Mouse (Mus musculus) embryo, embryonic 9.5 days (tissue): ENCODE data around the gene Uba3.

ENCODE experiments used
- DNase-seq: peaks from one replicate; pipeline ENCODE4 v3.0.0-alpha.2; 2017; ENCODE audit errors: extremely low spot score

Uba3 gene

DNA sequence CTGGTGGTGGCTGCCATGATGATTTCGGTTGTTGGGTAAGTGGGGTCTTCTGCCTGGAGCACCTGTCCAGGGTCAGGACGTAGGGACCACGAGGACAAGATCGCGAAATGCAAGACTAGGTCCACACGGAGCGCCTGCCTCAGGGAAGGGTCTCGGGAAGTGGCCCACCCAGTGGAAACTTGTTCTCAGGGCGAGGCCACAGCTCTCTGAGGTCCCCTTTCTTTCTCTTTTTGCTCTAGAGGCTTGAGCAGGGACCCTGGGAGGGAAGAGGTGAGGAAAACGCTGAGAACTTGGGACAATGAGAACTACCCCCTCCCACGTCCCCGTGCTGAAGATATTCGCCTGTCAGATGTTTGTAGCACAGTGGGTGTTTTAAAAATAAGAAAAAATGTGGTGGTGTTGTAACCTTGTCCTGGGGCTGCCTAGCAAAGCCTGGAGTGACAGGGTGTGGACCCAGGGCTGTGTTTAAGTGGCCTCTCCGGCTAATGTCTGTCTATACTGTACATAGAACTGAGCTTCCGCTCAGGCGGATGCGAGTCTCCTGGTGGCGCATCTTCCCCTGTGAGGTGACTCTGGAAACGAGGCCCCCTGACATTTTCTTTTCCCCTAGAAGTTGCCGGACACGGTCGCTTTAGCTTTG is 5.6 kb upstream of the Uba3 start:
- DNase-seq: no peak

DNA sequence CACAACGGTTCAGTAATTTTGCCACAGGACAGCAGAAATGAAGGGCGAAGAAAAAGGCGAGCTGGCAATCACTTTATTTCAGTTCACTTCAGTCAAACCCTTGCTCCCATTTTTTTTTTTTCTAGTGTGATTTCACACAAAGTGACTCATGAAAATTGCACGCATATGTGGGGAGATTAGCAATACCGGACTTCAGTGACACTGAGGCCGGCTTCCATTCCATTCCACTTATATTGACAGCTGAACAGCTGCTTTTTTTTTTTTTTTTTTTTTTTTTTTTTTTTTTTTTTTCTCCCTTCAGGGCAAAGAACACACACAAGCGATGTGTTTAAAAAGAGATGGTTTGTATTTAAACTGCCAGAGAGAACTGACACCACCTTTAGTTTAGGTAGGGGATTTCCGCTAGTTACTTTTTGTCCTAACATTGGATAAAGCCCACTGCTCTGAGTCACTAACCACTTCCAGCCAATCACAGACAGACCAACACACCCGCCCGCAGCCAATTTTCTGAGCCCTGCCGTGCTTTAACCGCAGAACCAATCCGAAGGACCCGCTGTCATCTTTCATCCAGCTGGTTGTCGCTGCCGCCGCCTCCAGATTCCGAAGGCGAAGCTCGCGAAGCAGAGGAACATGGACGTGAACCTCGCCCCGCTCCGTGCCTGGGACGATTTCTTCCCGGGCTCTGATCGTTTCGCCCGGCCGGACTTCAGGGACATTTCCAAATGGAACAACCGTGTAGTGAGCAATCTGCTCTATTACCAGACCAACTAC is 4.9 kb upstream of the Uba3 start, which contains the start of gene Arl6ip5:
TSS of gene Arl6ip5 (plus strand) at position 499 of the 771 bp plus-strand sequence.
- DNase-seq: peak; percentile 87

DNA sequence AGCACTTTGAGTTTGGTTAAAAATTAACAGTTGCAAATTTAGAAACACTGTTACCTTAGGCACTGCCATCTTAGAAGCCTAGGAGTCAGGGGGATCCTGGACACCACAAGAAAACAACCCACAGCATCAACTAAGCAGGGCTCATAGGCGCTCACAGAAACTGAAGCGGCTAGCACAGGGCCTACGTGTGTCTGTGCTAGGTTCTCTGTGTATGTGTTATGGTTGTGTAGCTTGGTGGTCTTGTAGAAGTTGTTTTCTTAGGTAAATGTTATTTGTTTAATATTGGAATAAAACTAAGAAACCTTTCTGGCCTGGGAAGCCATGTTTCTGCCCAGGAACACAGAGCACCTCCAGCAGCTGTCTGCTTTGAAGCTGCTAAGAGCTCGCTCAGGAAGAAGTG is 4.3 kb upstream of the Uba3 start:
- DNase-seq: no peak

DNA sequence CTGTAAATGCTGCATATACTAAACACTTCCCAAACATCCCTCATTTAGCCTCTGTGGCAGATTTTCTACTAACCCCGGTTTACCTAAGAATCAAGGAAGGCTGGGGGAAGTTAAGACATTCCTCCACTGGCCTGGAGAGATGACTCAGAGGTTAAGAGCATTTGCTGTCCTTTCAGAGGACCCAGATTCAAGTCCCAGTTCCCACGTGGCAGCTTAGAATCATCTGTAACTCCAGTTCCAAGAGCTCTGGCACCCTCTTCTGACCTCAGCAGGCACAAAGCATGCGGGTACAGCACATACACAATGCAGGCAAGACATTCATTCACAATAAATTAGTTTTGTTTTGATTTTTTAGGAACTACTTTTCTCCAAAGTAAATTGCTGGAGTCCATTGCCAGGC is 3.8 kb upstream of the Uba3 start:
- DNase-seq: no peak

DNA sequence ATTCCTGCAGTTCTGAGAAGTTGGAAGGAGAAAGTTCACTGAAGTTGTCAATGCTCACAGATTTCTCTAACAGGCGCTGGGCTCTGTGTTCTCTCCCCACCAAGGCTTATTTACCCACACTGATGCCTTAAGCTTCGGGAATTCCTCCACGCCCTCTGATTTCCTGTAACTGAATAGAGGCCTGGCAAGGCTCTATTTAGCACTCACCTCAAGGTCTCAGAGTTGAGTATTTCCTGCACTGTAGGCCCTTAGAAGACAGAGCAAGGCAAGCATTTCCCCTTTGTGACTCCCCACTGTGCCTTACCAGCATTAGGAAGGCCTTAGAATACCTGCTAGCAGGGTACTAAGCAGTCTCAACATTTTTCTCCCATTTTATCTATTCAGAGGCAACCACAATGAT is 3.0 kb upstream of the Uba3 start:
- DNase-seq: no peak

DNA sequence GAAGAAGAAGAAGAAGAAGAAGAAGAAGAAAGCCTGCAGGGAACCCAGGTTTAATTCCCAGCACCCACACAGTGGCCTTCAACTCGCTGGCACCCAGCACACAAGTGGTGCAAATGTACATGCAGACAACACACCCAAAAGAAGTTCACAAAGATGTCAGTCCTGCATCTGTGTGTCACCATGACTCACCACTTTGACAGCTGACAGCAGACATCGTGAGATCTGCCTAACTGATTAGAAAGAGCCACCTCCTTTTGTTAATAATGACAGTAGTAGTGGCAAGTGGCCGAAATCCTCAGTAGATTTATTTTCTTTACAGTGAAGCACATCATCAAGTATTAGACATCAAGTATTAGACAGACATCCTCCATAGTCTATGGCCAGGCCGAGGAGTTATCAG is 1.6 kb upstream of the Uba3 start:
- no peak for DNase-seq

DNA sequence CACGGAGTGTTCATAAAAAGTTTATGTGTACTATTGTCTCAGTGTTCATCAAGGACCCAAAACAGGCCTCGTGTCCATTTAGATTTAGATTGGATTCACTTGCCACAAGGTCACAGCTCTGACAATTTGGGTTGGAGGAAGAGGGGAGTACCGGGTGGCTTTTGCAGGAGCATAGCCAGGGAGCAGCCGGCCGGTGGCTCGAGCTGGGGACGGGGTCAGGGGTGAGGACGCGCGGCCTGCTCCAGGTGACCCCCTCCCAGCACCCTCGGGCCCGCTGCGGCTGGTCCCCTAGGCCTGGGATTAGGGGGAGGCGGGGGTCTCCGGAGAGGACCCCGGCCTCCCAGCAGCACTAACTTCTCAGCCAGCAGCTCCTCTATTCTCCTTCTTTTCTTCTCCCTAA is 495 bp downstream of the Uba3 start:
- no peak for DNase-seq

DNA sequence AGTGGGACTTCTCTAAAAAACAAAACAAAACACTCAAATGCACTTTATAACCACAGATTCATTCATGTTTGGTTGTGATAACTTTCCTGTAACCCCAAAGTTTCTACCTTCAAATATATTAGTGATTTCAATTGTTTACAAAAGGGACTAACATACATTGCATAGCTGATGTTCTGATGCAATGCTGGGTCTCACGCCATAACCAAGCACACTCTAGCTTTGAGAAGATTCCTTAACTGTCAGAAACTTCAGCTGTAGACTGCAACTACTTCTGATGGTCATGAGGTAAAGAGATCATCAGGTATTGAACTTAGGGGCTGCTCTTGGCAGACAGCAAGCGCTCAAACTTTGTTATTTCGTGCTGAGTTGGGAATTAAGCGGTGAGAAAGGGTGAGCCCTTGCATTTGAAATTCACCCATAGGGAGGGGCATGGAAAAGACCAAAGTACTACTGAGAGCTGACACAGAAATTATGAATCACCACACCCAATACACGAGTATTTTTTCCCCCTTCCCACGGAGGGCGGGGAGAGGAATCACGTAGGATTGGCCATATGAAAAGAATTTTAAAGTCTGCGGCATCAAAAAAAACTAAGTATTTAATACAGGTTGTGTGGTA is 1.1 kb downstream of the Uba3 start:
- no peak for DNase-seq

DNA sequence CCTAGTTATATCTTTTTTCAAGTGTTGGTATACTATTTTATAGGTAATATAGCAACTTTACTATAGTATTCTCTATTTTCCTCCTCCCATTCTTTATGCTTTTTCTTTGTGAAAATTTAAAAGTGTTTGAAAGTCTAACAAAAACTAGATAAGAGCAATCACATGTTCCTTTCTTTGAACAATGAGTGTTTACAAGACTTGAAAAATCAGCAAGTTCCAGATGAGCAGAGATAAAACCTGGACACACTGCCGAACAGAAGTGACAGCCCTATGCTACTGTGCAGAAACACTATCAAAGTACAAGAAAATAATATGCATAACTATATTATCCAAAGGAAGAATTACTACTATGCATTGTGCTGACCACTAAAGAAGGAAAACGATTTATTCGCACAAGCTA is 3.0 kb downstream of the Uba3 start:
- DNase-seq: no peak

DNA sequence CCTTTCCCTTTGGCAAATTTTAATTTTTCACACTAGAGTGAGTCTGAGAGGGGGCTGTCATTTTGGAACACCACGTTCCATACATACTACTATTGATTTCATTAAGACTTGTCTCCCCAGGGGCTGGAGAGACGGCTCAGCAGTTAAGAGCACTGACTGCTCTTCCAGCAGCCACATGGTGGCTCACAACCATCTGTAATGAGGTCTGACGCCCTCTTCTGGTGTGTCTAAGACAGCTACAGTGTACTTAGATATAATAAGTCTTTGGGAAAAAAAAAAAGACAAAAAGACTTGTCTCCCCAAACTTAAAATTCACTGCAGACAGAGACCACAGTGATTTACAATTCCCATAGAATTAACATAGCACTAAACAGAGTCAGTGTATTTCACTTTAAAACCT is 5.0 kb downstream of the Uba3 start:
- no peak for DNase-seq

DNA sequence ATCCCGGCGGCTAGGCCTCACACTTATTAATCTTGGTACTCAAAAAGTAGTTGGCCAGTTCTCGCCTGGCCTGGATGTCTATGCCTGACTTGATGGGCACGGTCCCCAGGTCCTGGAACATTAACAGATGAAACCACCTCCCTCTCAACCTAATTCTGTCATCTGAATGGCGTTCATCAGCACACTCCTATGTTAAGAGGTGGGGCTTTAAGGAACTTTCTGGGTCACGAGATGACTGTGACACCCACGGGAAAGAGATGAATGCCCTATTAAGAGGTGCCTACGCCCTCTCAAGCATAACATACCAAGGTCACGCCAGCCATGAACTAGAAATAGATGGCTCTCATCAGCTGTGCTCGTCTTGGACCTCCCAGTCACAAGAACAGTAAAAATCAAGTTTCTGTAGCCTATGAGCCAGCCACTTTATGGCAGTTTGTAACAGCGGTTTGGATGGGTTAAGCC is 26.0 kb downstream of the Uba3 start:
- no peak for DNase-seq

DNA sequence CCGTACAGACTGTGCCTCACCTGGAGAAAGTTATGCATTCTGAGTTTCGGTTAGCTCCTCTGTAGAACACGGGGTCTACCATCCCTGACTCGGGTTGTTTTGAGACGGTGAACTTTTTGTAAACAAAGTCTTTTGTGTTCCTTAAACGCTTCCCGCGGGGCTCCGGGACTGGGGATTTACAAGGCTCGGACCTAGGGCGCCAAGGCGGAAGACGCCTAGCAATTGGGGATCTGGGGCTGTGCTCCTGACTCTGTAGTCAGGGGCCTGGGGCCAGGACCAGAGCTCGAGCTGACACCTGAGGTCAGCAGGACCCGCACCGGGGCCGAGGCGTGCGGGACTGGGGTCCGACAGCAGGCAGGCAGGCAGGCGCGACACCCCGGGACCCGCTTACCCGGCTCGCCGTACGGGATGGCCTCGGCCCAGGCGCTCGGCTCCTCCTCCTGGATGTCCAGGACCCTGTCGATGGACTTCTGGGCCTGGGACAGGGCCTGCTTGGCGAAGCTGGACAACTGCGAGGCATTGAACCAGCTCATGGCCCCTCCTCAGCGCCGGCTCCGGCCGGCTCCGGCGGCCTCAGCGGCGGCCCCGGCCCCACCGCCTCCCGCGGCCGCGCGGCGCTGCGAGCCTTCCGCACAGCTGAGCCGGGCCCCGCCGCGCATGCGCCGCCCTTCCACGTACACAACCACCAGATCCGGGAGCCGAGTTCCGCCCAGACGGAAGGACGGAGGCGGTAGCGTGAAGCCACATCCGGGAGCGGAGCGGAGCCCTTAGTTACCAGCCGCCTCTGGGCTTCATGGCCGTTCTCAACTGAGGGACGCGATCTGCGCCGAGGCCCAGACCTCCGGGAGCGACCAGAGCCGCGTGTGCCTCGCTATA is 26.7 kb downstream of the Uba3 start, which contains the start of gene Tmf1:
TSS of gene Tmf1 (minus strand) at position 632 of the 876 bp plus-strand sequence.
- peak; percentile 90 for DNase-seq

DNA sequence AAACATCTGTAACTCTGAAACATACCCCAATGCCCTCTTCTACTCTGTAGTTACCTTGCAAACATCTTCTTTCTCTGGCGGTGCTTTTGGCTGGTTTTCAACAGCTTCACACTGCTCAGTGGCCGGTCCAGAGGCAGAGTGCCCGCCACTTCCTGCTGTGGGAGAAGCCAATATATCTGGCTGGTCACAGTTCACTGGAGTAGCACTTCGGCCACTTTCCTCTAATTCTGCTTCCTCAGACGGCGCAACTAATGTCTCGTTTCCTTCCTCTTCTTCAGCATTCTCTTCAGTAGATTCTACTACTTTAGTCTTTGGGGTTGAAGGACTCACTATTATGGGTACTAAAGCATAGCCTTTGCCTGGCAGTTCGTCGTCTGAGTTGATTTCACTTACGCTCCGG is 29.7 kb downstream of the Uba3 start:
- DNase-seq: no peak

DNA sequence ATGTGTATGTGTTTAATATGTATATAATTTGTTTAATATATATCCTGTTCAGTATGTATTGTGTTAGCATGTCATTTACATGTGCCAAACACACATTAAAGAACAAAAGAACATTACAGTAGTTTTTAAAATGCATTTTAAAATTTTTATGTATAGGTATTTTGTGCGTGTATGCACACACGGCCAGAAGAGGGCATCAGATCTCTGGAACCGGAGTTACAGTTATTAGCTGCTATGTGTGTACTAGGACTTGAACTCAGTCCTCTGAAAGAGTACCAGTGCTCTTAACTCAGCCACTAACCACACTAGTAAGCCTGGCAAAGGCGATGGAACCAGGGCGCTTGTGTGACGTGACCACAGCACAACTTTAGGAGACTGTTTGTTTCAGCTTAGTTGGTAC is 55.3 kb downstream of the Uba3 start:
- no peak for DNase-seq

DNA sequence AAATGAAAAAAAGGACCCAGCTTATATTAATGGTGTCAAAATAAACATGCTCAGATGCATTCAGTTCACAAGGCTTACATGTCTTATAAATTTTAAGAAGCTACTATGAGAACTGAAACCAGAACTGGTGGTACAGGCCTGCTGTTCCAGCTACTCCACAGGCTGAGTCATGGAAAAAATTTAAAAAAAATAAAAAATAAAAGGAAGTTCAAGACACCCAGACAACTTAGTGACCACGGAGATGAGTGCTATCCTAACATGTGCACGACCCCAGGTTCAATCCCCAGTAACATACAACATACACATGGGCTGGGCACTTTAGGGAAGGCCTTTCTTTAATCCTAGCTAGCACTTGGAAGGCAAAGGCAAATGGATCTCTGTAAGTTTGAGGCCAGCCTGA is 55.7 kb downstream of the Uba3 start:
- DNase-seq: no peak

DNA sequence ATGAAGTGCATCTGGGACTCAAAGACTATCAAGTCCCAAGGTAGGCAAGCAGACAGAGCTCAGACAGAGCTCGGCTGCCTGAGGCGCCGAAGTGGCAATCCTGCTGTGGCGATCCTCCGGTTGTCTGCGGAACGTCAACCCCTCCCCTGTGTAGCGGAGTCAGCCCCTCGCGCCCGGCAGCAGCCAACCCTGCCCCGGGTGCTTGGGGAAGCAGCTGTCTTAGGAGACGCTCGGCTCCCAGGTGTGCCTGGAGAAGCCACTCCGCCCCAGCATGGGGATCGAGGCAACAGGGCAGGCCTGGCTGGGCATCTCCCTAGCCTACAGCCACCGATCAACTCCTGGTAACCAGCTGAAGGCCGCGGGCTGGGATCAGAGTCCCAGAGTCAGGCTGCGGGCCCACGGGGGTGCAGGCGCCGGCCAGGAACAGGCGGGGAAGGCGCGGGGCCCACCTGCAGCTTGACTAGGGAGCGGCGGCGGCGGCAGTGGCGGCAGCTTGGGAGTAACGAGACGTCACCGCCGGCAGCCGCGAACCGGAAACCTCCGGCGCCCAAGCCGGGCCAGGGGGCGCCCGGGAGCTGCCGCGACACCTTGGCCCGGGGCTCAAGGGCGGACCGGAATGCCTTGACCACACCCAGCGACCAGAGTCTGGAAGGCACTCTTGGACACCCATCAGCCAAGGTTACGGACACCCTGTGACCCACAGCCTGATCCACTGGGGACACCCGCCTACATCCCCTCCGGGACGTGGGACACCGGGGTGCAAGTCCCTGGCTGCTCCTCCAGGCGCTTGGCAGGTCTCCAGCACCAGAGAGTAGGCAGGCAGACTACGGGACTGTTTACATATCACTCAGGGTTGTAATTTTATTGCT is 56.8 kb downstream of the Uba3 start, which contains the start of gene Eogt:
TSS of gene Eogt (minus strand) at position 800 of the 869 bp plus-strand sequence.
- DNase-seq: peak; percentile 77

DNA sequence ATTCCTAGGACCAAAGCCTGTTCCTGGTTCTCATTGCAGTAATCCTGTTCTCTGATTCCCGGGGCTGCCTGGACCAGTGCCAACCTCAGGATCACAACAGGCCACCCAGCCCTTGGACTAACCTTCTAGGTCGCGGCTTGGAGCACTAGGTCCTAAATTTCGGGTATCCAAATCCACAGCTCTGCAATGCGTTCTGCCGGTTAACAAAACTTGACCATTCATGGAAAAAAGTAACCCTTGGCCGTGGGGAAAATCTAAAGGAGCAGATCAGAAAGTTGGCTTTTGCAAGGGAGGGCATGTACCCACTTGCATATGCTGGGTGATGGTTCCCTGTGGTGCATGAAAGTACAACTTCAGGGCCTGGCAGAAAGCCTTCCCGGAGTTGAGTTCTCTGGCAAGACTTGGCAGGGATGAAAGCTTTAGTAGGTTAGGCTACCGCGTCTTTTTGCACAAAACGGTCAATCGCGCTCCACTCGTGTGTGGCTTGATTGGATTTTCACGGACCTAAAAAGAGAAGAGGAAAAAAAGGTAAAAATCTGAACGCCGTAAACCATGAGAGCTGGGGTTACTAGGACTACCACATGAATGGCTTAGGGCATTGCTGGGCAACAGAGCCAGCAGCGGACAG is 57.6 kb downstream of the Uba3 start:
- DNase-seq: peak; percentile 19

DNA sequence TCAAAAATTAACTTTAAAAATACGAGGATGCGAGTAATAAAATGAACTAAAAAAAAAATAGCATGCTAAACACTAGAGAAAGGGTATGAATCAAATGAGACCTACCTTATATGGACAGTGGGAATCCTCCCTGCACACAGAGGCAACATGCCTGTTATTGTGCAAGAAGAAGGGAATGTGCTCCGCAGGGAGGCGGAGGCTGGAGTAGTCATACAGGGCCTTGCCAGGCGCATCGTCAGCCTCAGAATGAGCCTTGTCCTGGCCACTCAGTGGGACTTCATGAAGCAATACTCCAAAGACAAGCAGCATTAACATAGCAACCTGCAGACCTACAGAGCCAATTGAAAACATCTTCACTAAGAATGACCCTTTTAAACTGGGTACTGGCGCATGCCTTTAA is 60.3 kb downstream of the Uba3 start:
- no peak for DNase-seq

DNA sequence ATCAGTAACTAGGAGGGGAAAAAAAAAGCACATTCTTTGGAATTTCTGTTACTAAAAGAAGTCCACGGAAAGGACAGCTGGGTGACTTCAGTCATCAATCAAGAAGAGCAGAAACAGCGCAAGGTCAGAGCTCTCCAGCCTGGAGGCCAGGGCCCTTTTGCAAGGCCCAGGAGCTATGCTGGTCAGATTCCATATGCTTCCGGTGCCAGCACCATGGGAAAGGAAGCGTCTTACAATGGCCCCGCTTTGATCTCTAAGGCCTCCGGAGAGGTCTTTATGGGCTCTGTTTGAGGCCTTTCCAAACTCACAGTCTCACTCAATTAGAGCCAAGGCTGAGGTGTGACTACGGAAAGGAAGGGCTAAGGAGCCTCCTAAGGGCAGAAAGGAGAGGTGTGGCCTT is 61.1 kb downstream of the Uba3 start:
- peak; percentile 40 for DNase-seq

DNA sequence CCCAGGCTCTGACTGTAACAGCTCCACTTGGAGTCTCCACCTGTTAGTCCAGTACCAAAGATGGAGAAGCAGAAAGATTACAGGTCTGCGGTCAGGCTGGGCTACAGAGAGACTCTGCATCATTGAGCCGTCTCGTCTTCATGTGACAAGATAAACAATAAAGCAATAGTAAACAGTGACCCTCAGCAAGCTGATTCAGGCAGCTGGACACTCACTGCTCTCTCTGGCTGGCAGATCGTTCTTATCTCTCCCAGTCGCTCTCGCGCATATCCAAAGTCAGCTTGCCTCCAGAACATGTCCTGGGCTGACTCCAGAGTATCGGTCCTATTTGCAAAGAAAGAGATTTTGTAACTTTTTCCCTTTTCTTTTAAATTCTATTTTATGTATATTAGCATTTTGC is 62.8 kb downstream of the Uba3 start:
- no peak for DNase-seq
